8 mouse cellular contexts compared by ENCODE assay signal in the genomic region with DNA sequence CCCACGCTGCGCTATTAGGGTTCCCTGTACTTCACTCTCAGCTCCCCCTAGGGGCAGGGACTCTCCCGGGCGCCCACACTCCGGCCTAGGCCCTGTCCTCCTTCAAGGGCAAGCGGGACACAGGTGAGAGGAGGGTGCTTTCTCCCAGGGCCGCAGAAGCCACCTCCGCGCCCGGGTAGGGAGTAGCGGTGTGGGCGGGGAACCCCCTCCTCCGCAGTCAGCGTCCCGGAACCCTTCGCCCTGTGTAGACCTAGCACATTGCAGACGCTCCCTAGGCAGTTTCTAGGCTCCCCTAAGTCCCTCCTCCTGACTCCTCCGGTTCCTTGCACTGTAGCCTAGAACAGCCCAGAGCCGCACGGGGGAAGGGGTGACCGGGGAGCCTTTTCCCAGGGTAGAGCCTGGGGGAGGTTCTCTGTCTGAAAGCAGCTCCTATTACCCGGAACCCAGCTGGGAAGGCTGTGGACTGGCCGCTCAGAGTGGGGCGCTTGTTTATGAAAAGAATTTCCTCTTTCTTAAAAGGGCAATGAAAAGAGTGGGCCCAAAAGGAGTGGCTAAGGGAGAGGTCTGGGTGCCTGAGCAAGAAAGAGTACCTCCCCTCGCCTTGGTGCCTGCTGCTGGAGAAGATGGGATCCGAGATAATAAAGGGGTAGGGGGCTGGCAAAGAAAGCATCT. TPM values are rescaled to one million over a fixed set of nuclear protein-coding genes. Genes with fewer than 3 reads are reported as not detected.
DNase-seq lines count a peak whose midpoint lies in the region; ATAC-seq and TF ChIP-seq lines count a peak whose summit lies in the region.

No protein-coding gene starts in this region.

- H3K27me3 ChIP-seq in C2C12 (ENCODE audit: control insufficient read depth, insufficient read depth, insufficient read length) = no peaks in the 10 kb centered on the region
- 0 out of 2 replicates have a peak, but pooled peaks cover 2% of the 10 kb centered on the region for H3K27me3 ChIP-seq in erythroblast, embryonic 14.5 days (ENCODE audit: control insufficient read depth)
- H3K27me3 ChIP-seq in heart, embryonic 11.5 days (ENCODE audit: control insufficient read depth, insufficient read depth, low read length) = no peaks in the 10 kb centered on the region
- H3K27me3 ChIP-seq in kidney, embryonic 16.5 days (ENCODE audit: insufficient read depth, low read length) = no peaks in the 10 kb centered on the region
- no peaks in the 10 kb centered on the region for H3K27me3 ChIP-seq in liver, embryonic 11.5 days (replicated peaks; ENCODE audit: control insufficient read depth, insufficient read depth, low read length)
- no peaks in the 10 kb centered on the region for H3K27me3 ChIP-seq in stomach, embryonic 14.5 days (ENCODE audit: control insufficient read depth, insufficient read depth, low read length)

- no peaks in the 10 kb centered on the region for H3K36me3 ChIP-seq in C2C12 (ENCODE audit: control insufficient read depth, insufficient read depth)
- no peaks in the 10 kb centered on the region for H3K36me3 ChIP-seq in erythroblast, embryonic 14.5 days (ENCODE audit: control insufficient read depth)
- no peaks in the 10 kb centered on the region for H3K36me3 ChIP-seq in heart, embryonic 11.5 days (ENCODE audit: control insufficient read depth, insufficient read depth, low read length)
- H3K36me3 ChIP-seq in kidney, embryonic 16.5 days (ENCODE audit: insufficient read depth, low read length) = no peaks in the 10 kb centered on the region
- H3K36me3 ChIP-seq in liver, embryonic 11.5 days (ENCODE audit: control insufficient read depth, insufficient read depth, low read length) = no peaks in the 10 kb centered on the region
- no peaks in the 10 kb centered on the region for H3K36me3 ChIP-seq in stomach, embryonic 14.5 days (ENCODE audit: control insufficient read depth, insufficient read depth, low read length)

- H3K9me3 ChIP-seq in erythroblast, embryonic 14.5 days (ENCODE audit: control insufficient read depth, low read length) = no peaks in the 10 kb centered on the region
- no peaks in the 10 kb centered on the region for H3K9me3 ChIP-seq in heart, embryonic 11.5 days (replicated peaks; ENCODE audit: control insufficient read depth, low read length)
- H3K9me3 ChIP-seq in kidney, embryonic 16.5 days (ENCODE audit: low read length) = no peaks in the 10 kb centered on the region
- no peaks in the 10 kb centered on the region for H3K9me3 ChIP-seq in liver, embryonic 11.5 days (ENCODE audit: control insufficient read depth, low read length)
- no peaks in the 10 kb centered on the region for H3K9me3 ChIP-seq in stomach, embryonic 14.5 days (ENCODE audit: control insufficient read depth, low read depth, low read length)

- no peak for TF ChIP-seq POLR2A in brain, embryonic 14.5 days (IDR thresholded peaks at IDR 0.05; ENCODE audit: borderline replicate concordance, extremely low read depth, insufficient read depth, insufficient read length, poor library complexity, severe bottlenecking)

- H3K79me2 ChIP-seq in C2C12 (ENCODE audit: control insufficient read depth, insufficient read depth) = peaks cover 3% of the 10 kb centered on the region

- peak; percentile 81 for ATAC-seq in heart, embryonic 11.5 days (replicated peaks; ENCODE audit: insufficient number of reproducible peaks, low FRiP score, low TSS enrichment)
- peak; percentile 93 for ATAC-seq in kidney, embryonic 16.5 days (ENCODE audit: low FRiP score, low TSS enrichment)
- ATAC-seq in liver, embryonic 11.5 days (replicated peaks; ENCODE audit: low FRiP score) = peak; percentile 84
- ATAC-seq in stomach, embryonic 14.5 days (ENCODE audit: insufficient number of reproducible peaks, insufficient read depth, low FRiP score, low read depth) = peak; percentile 87

- peak overlapping the region; percentile 97 for H3K27ac ChIP-seq in heart, embryonic 11.5 days (ENCODE audit: low read depth, low read length)
- H3K27ac ChIP-seq in kidney, embryonic 16.5 days (ENCODE audit: low read length) = peak overlapping the region; percentile 100
- H3K27ac ChIP-seq in liver, embryonic 11.5 days (ENCODE audit: low read depth, low read length) = peak overlapping the region; percentile 78
- peak overlapping the region; percentile 99 for H3K27ac ChIP-seq in stomach, embryonic 14.5 days (ENCODE audit: low read length)

- peak; percentile 8 for TF ChIP-seq CTCF in C2C12 (IDR thresholded peaks at IDR 0.05; ENCODE audit: control insufficient read depth, insufficient read depth, insufficient read length)
- TF ChIP-seq CTCF in brain, embryonic 14.5 days (IDR thresholded peaks at IDR 0.05; ENCODE audit: borderline replicate concordance, extremely low read depth, insufficient read depth, insufficient read length) = peak; percentile 44; the same call in 1 of the 2 replicates

- DNase-seq in brain, embryonic 14.5 days (ENCODE audit: low read depth) = peak; percentile 98
- DNase-seq in liver, embryonic 11.5 days (ENCODE audit: low spot score) = peak; percentile 98
- peak; percentile 95 for DNase-seq in naive thymus-derived CD4-positive, alpha-beta T cell, adult 2 months (ENCODE audit: low read depth)

- peak overlapping the region; percentile 79 for H3K9ac ChIP-seq in heart, embryonic 11.5 days (ENCODE audit: low read depth, low read length)
- peak overlapping the region; percentile 79 for H3K9ac ChIP-seq in kidney, embryonic 16.5 days (replicated peaks; ENCODE audit: low read length)
- H3K9ac ChIP-seq in liver, embryonic 11.5 days (ENCODE audit: low read depth, low read length) = peak overlapping the region; percentile 82
- peak overlapping the region; percentile 50 for H3K9ac ChIP-seq in stomach, embryonic 14.5 days (replicated peaks; ENCODE audit: low read depth, low read length)

- H3K79me3 ChIP-seq in C2C12 (ENCODE audit: low read depth) = no peaks in the 10 kb centered on the region

- H3K4me3 ChIP-seq in C2C12 (ENCODE audit: insufficient read depth, poor library complexity, severe bottlenecking) = peak overlapping the region; percentile 29
- H3K4me3 ChIP-seq in erythroblast, embryonic 14.5 days (replicated peaks) = peak overlapping the region; percentile 70
- peak overlapping the region; percentile 55 for H3K4me3 ChIP-seq in heart, embryonic 11.5 days (ENCODE audit: low read depth, low read length)
- peak overlapping the region; percentile 61 for H3K4me3 ChIP-seq in kidney, embryonic 16.5 days (ENCODE audit: low read length)
- H3K4me3 ChIP-seq in liver, embryonic 11.5 days (ENCODE audit: low read depth, low read length) = peak overlapping the region; percentile 59
- H3K4me3 ChIP-seq in stomach, embryonic 14.5 days (ENCODE audit: low read depth, low read length) = peak overlapping the region; percentile 35

- peak overlapping the region; percentile 80 for H3K4me2 ChIP-seq in heart, embryonic 11.5 days
- peak overlapping the region; percentile 57 for H3K4me2 ChIP-seq in kidney, embryonic 16.5 days (replicated peaks; ENCODE audit: low read depth, low read length)
- peak overlapping the region; percentile 65 for H3K4me2 ChIP-seq in liver, embryonic 11.5 days
- H3K4me2 ChIP-seq in stomach, embryonic 14.5 days (replicated peaks; ENCODE audit: low read depth, low read length) = peak overlapping the region; percentile 43

- H3ac ChIP-seq in C2C12 (ENCODE audit: control insufficient read depth, insufficient read length, low read depth) = peak overlapping the region; percentile 59

- 1% methylated on average over 26 of the region's 26 CpGs for WGBS in heart, embryonic 11.5 days (ENCODE audit: insufficient replicate concordance)
- WGBS in kidney, embryonic 16.5 days = under 1% methylated on average over 26 of the region's 26 CpGs
- 2% methylated on average over 26 of the region's 26 CpGs for WGBS in liver, embryonic 11.5 days
- under 1% methylated on average over 26 of the region's 26 CpGs for WGBS in stomach, embryonic 14.5 days

- peaks cover 67% of the 10 kb centered on the region for H3K4me1 ChIP-seq in erythroblast, embryonic 14.5 days (ENCODE audit: control insufficient read depth)
- peaks cover 12% of the 10 kb centered on the region; the same call in 1 of the 2 replicates for H3K4me1 ChIP-seq in heart, embryonic 11.5 days (ENCODE audit: control insufficient read depth, insufficient read depth, low read length)
- peaks cover 29% of the 10 kb centered on the region for H3K4me1 ChIP-seq in kidney, embryonic 16.5 days (ENCODE audit: insufficient read depth, low read length)
- H3K4me1 ChIP-seq in liver, embryonic 11.5 days (replicated peaks; ENCODE audit: control insufficient read depth, insufficient read depth, low read length) = peaks cover 36% of the 10 kb centered on the region
- peaks cover 19% of the 10 kb centered on the region; the same call in 1 of the 2 replicates for H3K4me1 ChIP-seq in stomach, embryonic 14.5 days (ENCODE audit: control insufficient read depth, insufficient read depth, low read length)

RNA-seq across cellular contexts. Expression of gene Ctdsp1, which starts 4.5 kb away (rescaled TPM):
- 78.7 TPM for polyA plus RNA-seq in C2C12 (2012; fragmentation: generic; extraction: Trizol)
- polyA plus RNA-seq in brain, embryonic 14.5 days (2012; rRNA removed) = 34.3 and 40.9 TPM in 2 replicates
- polyA plus RNA-seq in erythroblast, embryonic 14.5 days (2012) = 33.4 and 34.3 TPM in 2 replicates
- 59.6 and 63.8 TPM in 2 replicates for polyA plus RNA-seq in heart, embryonic 11.5 days (2014; fragmentation: Nextera tagmentation; extraction: Ambion mirVana)
- 91.1 and 94.0 TPM in 2 replicates for polyA plus RNA-seq in kidney, embryonic 16.5 days (2015; fragmentation: Nextera tagmentation; extraction: Ambion mirVana)
- 65.2 and 71.1 TPM in 2 replicates for polyA plus RNA-seq in liver, embryonic 11.5 days (2014; fragmentation: Nextera tagmentation; extraction: Ambion mirVana)
- 88.0 and 90.7 TPM in 2 replicates for polyA plus RNA-seq in stomach, embryonic 14.5 days (2014; fragmentation: Nextera tagmentation; extraction: Ambion mirVana)

RNA-seq across cellular contexts. Expression of gene Slc11a1, which starts 11.9 kb away (rescaled TPM):
- 2.2 TPM for polyA plus RNA-seq in C2C12 (2012; fragmentation: generic; extraction: Trizol)
- polyA plus RNA-seq in brain, embryonic 14.5 days (2012; rRNA removed) = 3.2 and 4.0 TPM in 2 replicates
- 0.93 and 1.4 TPM in 2 replicates for polyA plus RNA-seq in erythroblast, embryonic 14.5 days (2012)
- 1.1 TPM in 2 replicates for polyA plus RNA-seq in heart, embryonic 11.5 days (2014; fragmentation: Nextera tagmentation; extraction: Ambion mirVana)
- polyA plus RNA-seq in kidney, embryonic 16.5 days (2015; fragmentation: Nextera tagmentation; extraction: Ambion mirVana) = 4.5 and 5.4 TPM in 2 replicates
- 10.0 and 10.4 TPM in 2 replicates for polyA plus RNA-seq in liver, embryonic 11.5 days (2014; fragmentation: Nextera tagmentation; extraction: Ambion mirVana)
- 5.3 and 6.1 TPM in 2 replicates for polyA plus RNA-seq in stomach, embryonic 14.5 days (2014; fragmentation: Nextera tagmentation; extraction: Ambion mirVana)

RNA-seq across cellular contexts. Expression of gene Vil1, which starts 22.3 kb away (rescaled TPM):
- 0.02 TPM for polyA plus RNA-seq in C2C12 (2012; fragmentation: generic; extraction: Trizol)
- polyA plus RNA-seq in brain, embryonic 14.5 days (2012; rRNA removed) = 0.03 and 0.08 TPM in 2 replicates
- polyA plus RNA-seq in erythroblast, embryonic 14.5 days (2012) = not detected in 2 replicates
- polyA plus RNA-seq in heart, embryonic 11.5 days (2014; fragmentation: Nextera tagmentation; extraction: Ambion mirVana) = 0.23 and 0.45 TPM in 2 replicates
- 17.5 and 18.0 TPM in 2 replicates for polyA plus RNA-seq in kidney, embryonic 16.5 days (2015; fragmentation: Nextera tagmentation; extraction: Ambion mirVana)
- polyA plus RNA-seq in liver, embryonic 11.5 days (2014; fragmentation: Nextera tagmentation; extraction: Ambion mirVana) = 0.88 and 0.94 TPM in 2 replicates
- 5.9 and 7.7 TPM in 2 replicates for polyA plus RNA-seq in stomach, embryonic 14.5 days (2014; fragmentation: Nextera tagmentation; extraction: Ambion mirVana)

RNA-seq across cellular contexts. Expression of gene Catip, which starts 24.9 kb away (rescaled TPM):
- polyA plus RNA-seq in C2C12 (2012; fragmentation: generic; extraction: Trizol) = not detected
- 1.0 and 3.1 TPM in 2 replicates for polyA plus RNA-seq in brain, embryonic 14.5 days (2012; rRNA removed)
- not detected in 2 replicates for polyA plus RNA-seq in erythroblast, embryonic 14.5 days (2012)
- 0.17 and 0.59 TPM in 2 replicates for polyA plus RNA-seq in heart, embryonic 11.5 days (2014; fragmentation: Nextera tagmentation; extraction: Ambion mirVana)
- polyA plus RNA-seq in kidney, embryonic 16.5 days (2015; fragmentation: Nextera tagmentation; extraction: Ambion mirVana) = 0.50 and 0.53 TPM in 2 replicates
- 0.21 TPM in 1 of 2 replicates, not detected in the other for polyA plus RNA-seq in liver, embryonic 11.5 days (2014; fragmentation: Nextera tagmentation; extraction: Ambion mirVana)
- polyA plus RNA-seq in stomach, embryonic 14.5 days (2014; fragmentation: Nextera tagmentation; extraction: Ambion mirVana) = 0.69 and 0.81 TPM in 2 replicates

Comparison
In these comparisons a context has a peak if more than half of its experiments do, and no peak if none do; other contexts are left out.
1. Peak in every context shown above with its lines: DNase-seq, ATAC-seq, H3K4me3 ChIP-seq and H3K27ac ChIP-seq.